Mouse (Mus musculus) liver, embryonic 11.5 days (tissue): ENCODE measurements at regions not wholly inside any gene's neighbourhood (a gene's known extent, or its start where the extent isn't known, plus 50 kb on each side); places are given as distances from the start of the nearest gene placed in this dataset.

Experiments used
- ATAC-seq: fragments of 200-750 bp; cut with Nextera tagmentation; replicated peaks from 2 replicates; pipeline ENCODE4 v1.8.0; 2017; ENCODE audit warnings: moderate number of reproducible peaks, mild to moderate bottlenecking, moderate TSS enrichment, moderate library complexity; ENCODE audit not compliant: low FRiP score
- DNase-seq: peaks from one replicate; pipeline ENCODE4 v3.0.0-alpha.2; 2017; ENCODE audit warnings: low spot score
- H3K27ac ChIP-seq: fragments of 300-500 bp; sonication (generic); 2 replicates; pipeline ENCODE4 v1.5.1; 2014; ENCODE audit warnings: mild to moderate bottlenecking, low read depth, low read length, control low read depth
- H3K27me3 ChIP-seq: fragments of 300-500 bp; sonication (generic); replicated peaks from 2 replicates; pipeline ENCODE4 v1.6.1; 2014; ENCODE audit warnings: low read length, mixed read lengths; ENCODE audit not compliant: control insufficient read depth, insufficient read depth
- H3K36me3 ChIP-seq: fragments of 300-500 bp; sonication (generic); 2 replicates; pipeline ENCODE4 v1.6.1; 2014; ENCODE audit warnings: mild to moderate bottlenecking, low read length, moderate library complexity, mixed read lengths; ENCODE audit not compliant: control insufficient read depth, insufficient read depth
- H3K4me1 ChIP-seq: fragments of 300-500 bp; sonication (generic); replicated peaks from 2 replicates; pipeline ENCODE4 v1.6.1; 2014; ENCODE audit warnings: low read length, mixed read lengths; ENCODE audit not compliant: control insufficient read depth, insufficient read depth
- H3K4me2 ChIP-seq: fragments of 300-500 bp; sonication (generic); 2 replicates; pipeline ENCODE4 v1.6.1; 2014; ENCODE audit warnings: mild to moderate bottlenecking, control low read depth, moderate library complexity
- H3K4me3 ChIP-seq: fragments of 300-500 bp; sonication (generic); 2 replicates; pipeline ENCODE4 v1.5.1; 2014; ENCODE audit warnings: low read depth, low read length, control low read depth
- H3K9ac ChIP-seq: fragments of 300-500 bp; sonication (generic); 2 replicates; pipeline ENCODE4 v1.6.1; 2014; ENCODE audit warnings: low read depth, low read length, control low read depth
- H3K9me3 ChIP-seq: fragments of 300-500 bp; sonication (generic); 2 replicates; pipeline ENCODE4 v1.6.1; 2016; ENCODE audit warnings: low read length, inconsistent platforms, mixed read lengths; ENCODE audit not compliant: control insufficient read depth
- WGBS: fragments of 180-500 bp; shearing (Covaris S2); extraction: QIAGEN DNeasy Blood & Tissue Kit; methylation state at CpG from one replicate; pipeline ENCODE4 v1.1.7; 2014; 5-methylcytosine and 5-hydroxymethylcytosine counted together

- no peaks in the 10 kb centered on the region for H3K9me3 ChIP-seq
- ATAC-seq = no peak
- 77% methylated on average over 4 of the region's 4 CpGs for WGBS
Measured at GRCm38 (mm10) chr10:51328772-51329171, 151.6 kb upstream of the Gm49339 start.

GRCm38 (mm10) chr10:51329386-51329785, 151.0 kb upstream of the Gm49339 start:
- Histone ChIP-seq H3K9ac (no peak overlapping the region), H3K36me3 (no peaks in the 10 kb centered on the region), H3K27ac (no peak overlapping the region), H3K27me3 (no peaks in the 10 kb centered on the region), H3K4me3 (no peak overlapping the region), H3K4me2 (no peak overlapping the region), H3K9me3 (no peaks in the 10 kb centered on the region), H3K4me1 (no peaks in the 10 kb centered on the region)
- WGBS = 97% methylated on average over 2 of the region's 2 CpGs
- ATAC-seq (no peak), DNase-seq (no peak)

More at GRCm38 (mm10) chr10:51328772-51329171, 151.6 kb upstream of the Gm49339 start:
- no peak overlapping the region for H3K9ac ChIP-seq
- H3K36me3 ChIP-seq = no peaks in the 10 kb centered on the region
- H3K4me3 ChIP-seq = no peak overlapping the region
- no peak for DNase-seq
- H3K4me2 ChIP-seq = no peak overlapping the region
- H3K27ac ChIP-seq = no peak overlapping the region
- H3K4me1 ChIP-seq = no peaks in the 10 kb centered on the region
- H3K27me3 ChIP-seq = no peaks in the 10 kb centered on the region
